Mouse (Mus musculus) CH12.LX (cell line): ENCODE data around the gene Tbcel.

Experiments used
- BHLHE40 ChIP-seq: IDR thresholded peaks from 2 replicates; pipeline ENCODE4 v1.6.1; 2011; ENCODE audit warnings: mild to moderate bottlenecking, low read depth, low read length, improper control_type of control experiment
- CTCF ChIP-seq, 2 experiments: IDR thresholded peaks in 1 of 2; conservative IDR thresholded peaks in 1 of 2; 2 replicates each; pipeline ENCODE4 v1.5.1; 2011 to 2012; ENCODE audit warnings: low read depth in 2 of 2, low read length in 2 of 2, improper control_type of control experiment in 1 of 2, inconsistent platforms in 1 of 2, mild to moderate bottlenecking in 1 of 2, moderate library complexity in 1 of 2
- JUN ChIP-seq: IDR thresholded peaks from 2 replicates; pipeline ENCODE4 v1.6.1; 2011; ENCODE audit warnings: low read depth, mild to moderate bottlenecking, low read length, improper control_type of control experiment, moderate library complexity; ENCODE audit not compliant: insufficient read depth
- MAFK ChIP-seq: IDR thresholded peaks from 2 replicates; pipeline ENCODE4 v1.6.1; 2011; ENCODE audit warnings: low read length, improper control_type of control experiment; ENCODE audit not compliant: insufficient replicate concordance
- MXI1 ChIP-seq: IDR thresholded peaks from 2 replicates; pipeline ENCODE4 v1.6.1; 2011; ENCODE audit warnings: mild to moderate bottlenecking, low read depth, low read length, improper control_type of control experiment
- NELFE ChIP-seq: IDR thresholded peaks from 2 replicates; pipeline ENCODE4 v1.6.1; 2011; ENCODE audit warnings: low read depth, low read length, improper control_type of control experiment
- NRF1 ChIP-seq: IDR thresholded peaks from 2 replicates; pipeline ENCODE4 v1.6.1; 2014; ENCODE audit warnings: low read depth, mild to moderate bottlenecking, inconsistent platforms, low read length, improper control_type of control experiment, moderate library complexity
- POLR2A ChIP-seq: IDR thresholded peaks from 2 replicates; pipeline ENCODE4 v1.6.1; 2011; ENCODE audit warnings: low read depth, mild to moderate bottlenecking, improper control_type of control experiment, low read length
- RAD21 ChIP-seq: IDR thresholded peaks from 2 replicates; pipeline ENCODE4 v1.6.1; 2011; ENCODE audit warnings: low read depth, mild to moderate bottlenecking, low read length, improper control_type of control experiment, moderate library complexity
- ZMIZ1 ChIP-seq: IDR thresholded peaks from 2 replicates; pipeline ENCODE4 v1.6.1; 2012; ENCODE audit warnings: low read depth, mild to moderate bottlenecking, inconsistent platforms, low read length, improper control_type of control experiment
- ZNF384 ChIP-seq: IDR thresholded peaks from 2 replicates; pipeline ENCODE4 v1.6.1; 2012; ENCODE audit warnings: low read depth, low read length, improper control_type of control experiment, inconsistent platforms

DNA sequence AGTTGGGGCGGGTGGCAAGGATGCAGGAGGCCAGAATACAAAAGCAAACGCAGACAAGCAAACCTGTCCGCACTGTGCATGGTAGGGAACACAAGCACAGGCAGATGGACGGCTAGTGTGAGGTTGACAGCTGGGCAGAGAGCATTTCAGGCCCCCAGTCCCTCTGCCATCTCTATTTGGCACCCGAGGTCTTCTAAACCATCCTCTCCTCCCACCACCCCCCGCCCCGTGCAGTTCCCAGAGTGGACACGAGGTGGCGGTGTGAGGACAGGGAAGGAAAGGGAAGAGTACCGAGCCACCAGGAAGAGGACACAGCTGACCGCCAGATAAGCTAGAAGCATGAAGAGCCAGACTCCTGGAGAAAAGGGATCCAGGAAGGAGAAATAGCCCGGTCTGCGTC is 42.5 kb upstream of the Tbcel start:
- TF ChIP-seq NRF1 (no peak), RAD21 (peak; percentile 62), POLR2A (no peak), NELFE (peak; percentile 11; the same call in 1 of the 2 replicates), MAFK (no peak), MXI1 (no peak), BHLHE40 (no peak), ZMIZ1 (no peak), JUN (no peak), CTCF (conservative IDR thresholded peaks at IDR 0.05 in 1 of 2, IDR thresholded peaks at IDR 0.05 in 1 of 2; ENCODE audit: low read depth in 2 of 2, low read length in 2 of 2) (peak; percentile 40 to 80), ZNF384 (no peak)
